Mouse (Mus musculus): Measurements from ENCODE around the gene Elmo1.

GRCm38 (mm10) chr13:20136753-20137152, 46.4 kb downstream of the Elmo1 start:
- TF ChIP-seq TAL1 (IDR thresholded peaks at IDR 0.05; ENCODE audit: low read length) (no peak), GATA1 (IDR thresholded peaks at IDR 0.05; ENCODE audit: low read length) (no peak)
